Mouse (Mus musculus) gastrocnemius, adult 18-20 months (tissue): ENCODE results near the gene Ugt1a2. TPM values are rescaled to one million over a fixed set of nuclear protein-coding genes. Genes with fewer than 3 reads are reported as not detected.
"Not testable (repeated sequence)": the region's sequence is repeated elsewhere in the genome, so short reads cannot be mapped to it uniquely, and the experiment has no call there.

Experiments
- DNase-seq: peaks from one replicate; pipeline ENCODE4 v3.0.0; 2021; ENCODE audit warnings: low spot score
- long read RNA-seq, 2 experiments: library from polyadenylated mRNA; stranded (forward); transcript quantifications; one replicate each; pipeline ENCODE4 v2.0.0; 2021
- total RNA-seq, 2 experiments: library from RNA; stranded (reverse); gene quantifications; 2 replicates each; pipeline ENCODE4 v1.2.3; 2021

Ugt1a2 gene
- under 1 TPM in 1 of 2 experiments, not detected in 1; 0.09 TPM for total RNA-seq
- long read RNA-seq, experiment 1 = 0 reads
- long read RNA-seq, experiment 2 = 0 reads

DNA sequence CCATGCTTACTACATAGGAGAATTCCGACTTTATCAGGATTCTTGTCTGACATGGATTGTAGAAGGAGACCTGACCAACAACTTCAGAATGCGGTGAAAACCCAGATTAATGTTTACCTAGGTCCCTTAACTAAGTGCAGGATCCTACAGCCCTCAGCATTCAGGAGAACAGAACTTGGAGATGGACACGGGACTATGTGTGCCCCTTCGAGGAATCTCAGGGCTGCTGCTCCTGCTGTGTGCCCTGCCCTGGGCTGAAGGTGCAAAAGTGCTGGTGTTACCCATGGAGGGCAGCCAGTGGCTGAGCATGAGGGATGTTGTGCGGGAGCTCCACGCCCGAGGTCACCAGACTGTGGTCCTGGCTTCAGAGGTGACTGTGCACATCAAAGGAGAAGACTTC is at the start of gene Ugt1a2:
Gene Ugt1a2, plus strand, starts transcription at position 146 of the 400 bp plus-strand sequence.
- DNase-seq = no peak

DNA sequence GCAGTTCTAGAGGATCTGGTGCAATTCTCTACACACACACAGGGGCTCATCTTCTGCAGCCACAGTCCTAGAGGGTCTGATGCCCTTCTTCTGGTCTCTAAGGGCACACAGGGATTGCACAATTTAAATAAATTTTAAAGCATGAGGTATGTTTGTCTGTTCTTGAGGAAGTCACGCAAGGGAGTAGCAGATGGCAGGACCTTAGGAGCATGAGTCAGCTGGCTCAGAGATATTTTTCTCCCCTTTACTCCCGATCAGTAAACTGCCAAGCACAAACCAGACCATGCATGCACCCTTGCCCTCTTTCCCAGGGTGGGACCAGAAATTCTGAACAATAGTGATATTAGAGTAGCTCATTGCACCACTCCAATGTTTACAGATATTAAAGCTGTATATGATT is 42.0 kb upstream of the Ugt1a2 start:
- no peak for DNase-seq

DNA sequence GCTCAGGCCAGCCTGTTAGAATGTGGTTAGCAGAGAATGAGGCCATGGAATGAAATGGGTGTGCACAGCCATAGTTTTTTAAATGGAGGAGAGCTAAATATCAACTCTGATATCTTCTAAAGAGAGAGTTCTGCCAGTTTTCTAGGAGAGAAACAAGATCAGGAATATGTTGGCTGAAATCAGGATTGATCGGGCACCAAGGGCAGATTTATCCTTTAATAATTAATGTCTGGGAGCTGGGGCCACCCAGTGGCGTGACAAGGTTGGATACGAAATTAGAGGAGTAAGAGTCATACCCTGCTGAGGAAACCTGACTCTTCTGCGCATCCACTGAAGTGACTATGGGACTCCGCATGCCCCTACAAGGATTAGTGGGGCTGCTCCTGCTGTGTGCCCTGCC is 34.7 kb upstream of the Ugt1a2 start, which contains the start of gene Ugt1a5:
Gene Ugt1a5, plus strand, starts transcription at position 302 of the 400 bp plus-strand sequence.
- no peak for DNase-seq

DNA sequence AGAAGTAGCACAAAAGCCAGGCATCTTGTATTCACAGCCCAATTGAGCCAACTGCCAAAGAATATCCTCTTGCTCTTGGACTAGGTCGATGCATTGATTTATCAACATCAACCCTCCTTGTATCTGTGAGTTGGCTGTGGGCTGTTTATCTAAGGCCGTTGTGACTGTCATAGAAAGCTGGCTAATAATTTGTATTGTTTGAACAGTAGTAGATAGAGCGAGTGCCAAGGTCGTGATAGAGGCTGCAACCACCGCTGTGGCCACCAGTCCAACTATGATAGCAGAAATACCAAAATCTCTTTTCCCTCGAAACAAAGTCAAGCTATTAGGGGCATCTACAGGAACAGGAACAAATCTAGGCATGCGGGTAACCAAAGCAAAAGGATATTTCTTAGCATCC is 28.2 kb upstream of the Ugt1a2 start:
- DNase-seq = not testable (repeated sequence)

DNA sequence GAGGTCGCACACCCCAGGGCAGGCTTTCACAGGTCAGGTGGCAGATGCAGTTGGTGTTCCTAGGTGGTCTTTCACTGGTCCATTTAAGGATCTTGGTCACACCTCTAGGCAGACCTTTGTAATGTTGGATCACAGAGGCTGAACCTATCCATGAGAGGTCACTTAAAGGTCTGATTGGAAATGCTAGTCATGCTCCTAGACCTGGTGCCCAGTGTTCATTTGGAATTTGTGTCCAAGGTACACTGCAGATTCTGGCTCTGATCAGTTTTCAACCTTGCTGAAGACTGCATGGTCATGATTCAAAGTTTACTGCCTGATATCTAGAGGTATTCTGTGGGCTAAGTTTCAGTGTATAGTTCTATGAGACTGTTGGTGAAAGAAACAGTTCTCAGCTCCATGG is 20.7 kb upstream of the Ugt1a2 start:
- no peak for DNase-seq

DNA sequence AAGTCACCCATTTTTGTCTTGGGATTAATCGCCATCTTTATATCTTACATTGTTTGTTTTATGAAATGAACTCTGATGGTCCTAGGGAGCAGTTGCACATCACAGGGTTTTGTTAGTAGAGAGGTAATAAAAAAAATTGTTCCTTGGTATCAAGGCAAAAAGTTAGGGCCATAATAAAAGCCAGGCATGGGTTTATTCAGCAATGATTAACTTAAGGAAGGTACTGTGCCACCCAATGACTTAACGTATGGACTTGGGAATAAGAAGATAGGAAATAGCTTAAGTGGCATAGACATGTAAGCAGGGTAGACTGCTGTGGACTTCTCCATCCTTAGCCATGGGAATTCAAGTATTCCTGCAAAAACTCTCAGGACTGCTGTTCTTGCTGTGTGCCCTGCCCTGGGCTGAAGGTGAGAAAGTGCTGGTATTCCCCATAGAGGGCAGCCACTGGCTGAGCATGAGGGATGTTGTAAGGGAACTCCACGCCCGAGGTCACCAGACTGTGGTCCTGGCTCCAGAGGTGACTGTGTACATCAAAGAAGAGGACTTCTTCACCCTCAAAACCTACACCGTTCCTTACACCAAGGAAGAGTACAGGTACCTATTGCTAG is 14.0 kb upstream of the Ugt1a2 start:
- no peak for DNase-seq

DNA sequence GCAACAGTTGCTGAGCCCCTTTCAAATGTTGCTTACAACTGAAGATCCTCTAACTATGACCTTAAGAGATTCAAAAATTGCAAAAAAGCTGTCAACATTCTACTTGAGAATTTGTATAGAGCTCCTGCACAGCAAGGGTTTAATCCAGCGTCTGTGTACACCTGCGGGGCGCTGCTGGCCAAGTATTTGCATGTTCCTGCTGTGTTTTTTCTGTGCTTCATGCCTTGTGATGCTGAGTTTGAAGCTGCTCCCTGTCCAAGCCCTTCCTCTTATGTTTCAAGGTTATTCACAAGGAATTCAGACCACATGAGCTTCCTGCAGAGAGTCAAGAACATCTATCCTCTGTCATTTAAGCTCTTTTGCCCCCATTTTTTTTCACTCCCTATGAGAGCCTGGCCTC is 8.3 kb upstream of the Ugt1a2 start:
- DNase-seq = no peak

DNA sequence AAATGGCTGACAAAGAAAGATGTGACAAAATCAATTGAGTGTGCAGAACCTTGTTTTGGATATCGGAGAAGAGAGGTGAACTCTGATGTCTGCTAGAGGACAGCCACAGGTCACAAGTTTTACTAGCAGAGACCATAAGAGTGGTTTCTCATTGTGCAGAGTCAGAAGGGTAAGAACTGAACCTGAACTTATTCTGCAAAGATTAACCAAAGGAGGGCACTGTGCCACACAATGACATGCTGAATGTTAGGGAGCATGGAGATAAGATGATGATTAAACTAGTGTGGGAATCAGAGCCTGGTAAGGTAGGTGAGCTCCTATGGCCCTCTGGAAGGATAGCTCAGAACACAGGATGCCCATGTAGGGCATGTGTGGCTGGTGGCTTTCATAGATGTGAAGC is 4.7 kb upstream of the Ugt1a2 start:
- DNase-seq = no peak

DNA sequence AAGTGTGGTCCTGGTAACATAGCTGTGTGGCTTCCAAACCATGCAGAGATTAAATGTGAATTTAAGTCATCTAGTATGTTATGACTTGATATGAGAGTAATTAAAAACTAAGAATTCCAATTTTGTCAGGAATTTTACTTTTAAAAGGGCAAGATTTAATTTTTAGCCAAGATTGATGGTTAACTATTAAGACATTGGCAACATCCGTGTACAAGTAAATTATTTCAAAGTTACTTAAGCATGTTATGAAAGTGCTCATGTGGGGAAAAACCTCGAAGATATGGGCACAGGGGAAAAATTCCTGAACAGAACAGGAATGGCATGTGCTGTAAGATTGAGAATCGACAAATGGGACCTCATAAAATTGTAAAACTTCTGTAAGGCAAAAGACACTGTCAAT is 3.0 kb upstream of the Ugt1a2 start:
- DNase-seq = no peak

DNA sequence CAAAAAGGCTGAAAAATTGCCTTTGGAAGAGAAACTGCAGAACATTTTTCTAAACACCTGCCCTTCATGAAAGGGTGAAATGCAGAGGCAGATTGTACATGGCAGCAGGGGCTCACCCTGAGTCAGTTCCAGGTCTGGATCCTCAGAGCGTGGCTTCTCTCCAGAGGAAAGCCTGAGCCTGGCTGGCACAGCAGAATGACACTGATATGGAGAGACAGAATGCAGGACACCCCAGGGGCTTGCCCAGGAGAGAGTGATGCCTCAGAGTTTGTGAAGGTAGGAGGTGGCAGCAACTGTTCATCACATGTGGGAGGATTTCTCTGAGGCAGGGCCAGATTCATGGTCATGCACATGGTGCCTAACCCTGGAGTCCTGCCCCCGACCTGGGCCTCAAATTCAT is 405 bp upstream of the Ugt1a2 start:
- no peak for DNase-seq

DNA sequence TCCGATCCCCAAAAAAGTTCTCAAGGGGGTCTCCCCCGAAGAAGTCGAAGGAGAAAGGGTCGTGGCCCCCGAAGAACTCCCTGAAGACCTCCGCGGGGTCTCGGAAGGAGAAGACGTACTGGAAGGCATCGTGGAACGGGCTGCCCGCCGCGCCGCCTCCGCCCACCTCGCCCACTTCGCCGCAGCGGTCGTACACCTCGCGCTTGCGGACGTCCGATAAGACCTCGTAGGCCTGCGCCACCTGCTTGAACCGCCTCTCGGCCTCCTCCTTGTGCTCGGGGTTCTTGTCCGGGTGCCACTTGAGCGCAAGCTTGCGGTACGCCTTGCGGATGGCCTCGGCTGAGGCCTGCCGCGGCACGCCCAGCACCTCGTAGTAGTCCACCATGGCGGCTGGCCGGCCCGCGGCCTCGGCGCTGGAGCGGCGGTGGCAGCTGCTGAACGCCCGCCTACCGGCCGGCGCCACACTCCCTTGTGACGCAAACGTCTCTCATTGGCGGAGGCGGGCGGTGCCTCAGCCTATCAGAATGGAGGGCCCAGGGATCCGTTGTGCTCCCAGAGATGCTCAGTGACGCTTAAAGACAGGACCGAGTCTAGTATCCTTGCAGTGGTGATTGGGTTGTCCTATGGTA is 5.0 kb downstream of the Ugt1a2 start, which contains the start of gene Dnajb3:
Gene Dnajb3, minus strand, starts transcription at position 489 of the 629 bp plus-strand sequence.
- no peak for DNase-seq

DNA sequence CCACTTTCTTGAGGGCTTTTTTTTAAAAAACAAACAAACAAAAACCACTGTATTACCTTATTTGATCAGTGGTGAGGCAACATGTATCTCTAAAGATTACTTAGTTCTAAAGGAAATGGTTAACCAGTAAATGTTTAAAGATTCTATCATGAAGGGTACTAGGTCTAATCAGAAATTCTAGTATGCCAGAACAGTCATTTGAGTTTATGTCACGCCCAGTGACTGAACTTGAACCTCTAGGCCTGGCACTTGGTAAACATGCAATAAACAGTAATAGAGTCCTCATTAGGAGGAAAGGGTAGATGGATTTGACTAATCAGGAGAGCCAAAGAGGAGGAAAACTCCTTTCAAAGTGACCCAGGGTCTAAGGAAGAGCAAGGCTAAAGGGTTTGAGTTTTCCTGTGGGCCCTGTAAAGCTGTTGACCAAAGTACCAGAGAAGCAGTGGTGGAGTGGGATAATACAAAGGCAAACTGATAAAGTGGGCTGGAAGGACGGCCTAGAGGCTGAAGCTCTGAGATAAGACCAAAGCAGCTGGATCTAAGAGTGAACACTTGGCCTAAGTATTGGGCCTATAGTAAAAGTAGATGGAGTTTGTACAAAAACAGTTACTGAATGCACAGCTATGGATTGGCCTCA is 6.6 kb downstream of the Ugt1a2 start:
- DNase-seq = no peak

DNA sequence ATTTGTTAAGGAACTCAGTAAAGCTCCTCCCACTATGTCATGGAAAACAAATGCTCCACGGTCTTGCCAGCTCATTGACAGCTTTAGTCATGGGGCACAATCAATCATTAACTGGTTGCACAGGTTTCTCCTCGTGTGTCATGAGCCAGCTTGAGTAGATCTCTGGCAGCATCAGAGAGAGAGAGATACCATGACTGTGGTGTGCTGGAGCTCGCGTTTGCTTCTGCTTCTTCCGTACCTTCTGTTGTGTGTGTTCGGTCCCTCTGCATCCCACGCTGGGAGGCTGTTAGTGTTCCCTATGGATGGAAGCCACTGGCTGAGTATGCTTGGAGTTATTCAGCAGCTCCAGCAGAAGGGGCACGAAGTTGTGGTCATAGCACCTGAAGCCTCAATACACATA is 11.4 kb downstream of the Ugt1a2 start, which contains the start of gene Ugt1a1:
Gene Ugt1a1, plus strand, starts transcription at position 148 of the 400 bp plus-strand sequence.
- no peak for DNase-seq

DNA sequence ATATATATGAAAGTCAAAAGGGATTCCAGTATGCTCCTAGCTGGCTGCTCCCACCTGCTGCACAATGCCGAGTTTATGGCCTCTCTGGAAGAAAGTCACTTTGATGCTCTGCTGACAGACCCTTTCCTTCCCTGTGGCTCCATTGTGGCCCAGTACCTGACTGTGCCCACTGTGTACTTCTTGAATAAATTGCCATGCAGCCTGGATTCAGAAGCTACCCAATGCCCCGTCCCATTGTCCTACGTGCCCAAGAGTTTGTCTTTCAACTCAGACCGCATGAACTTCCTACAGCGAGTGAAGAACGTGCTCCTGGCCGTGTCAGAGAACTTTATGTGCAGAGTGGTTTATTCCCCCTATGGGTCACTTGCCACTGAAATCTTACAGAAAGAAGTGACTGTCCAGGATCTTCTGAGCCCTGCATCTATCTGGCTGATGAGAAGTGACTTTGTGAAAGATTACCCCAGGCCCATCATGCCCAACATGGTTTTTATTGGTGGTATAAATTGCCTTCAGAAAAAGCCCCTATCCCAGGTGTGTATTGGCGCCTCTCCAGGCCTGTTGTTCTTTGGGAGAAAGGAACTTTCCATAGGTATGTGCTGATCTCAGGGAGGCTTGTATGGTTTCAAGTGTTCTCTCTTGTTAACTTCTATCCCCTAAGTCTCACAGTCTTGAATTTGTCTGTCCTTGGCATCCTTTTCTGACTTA is 12.1 kb downstream of the Ugt1a2 start:
- DNase-seq = peak; percentile 7

DNA sequence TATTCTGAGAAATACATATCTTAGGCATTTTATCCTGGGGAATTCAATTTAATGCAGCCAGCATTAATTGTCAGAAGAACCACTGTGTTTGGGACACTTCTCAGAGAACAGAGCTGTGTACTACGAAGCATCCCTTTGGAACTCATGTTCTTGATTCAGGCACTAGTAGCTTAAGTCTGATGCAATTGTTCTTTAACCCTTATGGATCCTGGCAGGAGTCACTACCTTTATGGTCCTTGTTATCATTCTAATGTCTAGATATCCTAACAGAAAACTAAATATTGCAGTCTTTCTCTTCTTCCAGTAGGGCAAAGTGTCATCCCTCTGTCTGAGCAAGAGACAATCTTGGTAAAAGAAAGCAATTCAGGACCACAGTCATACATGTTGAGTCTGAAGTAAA is 12.7 kb downstream of the Ugt1a2 start:
- DNase-seq = no peak

DNA sequence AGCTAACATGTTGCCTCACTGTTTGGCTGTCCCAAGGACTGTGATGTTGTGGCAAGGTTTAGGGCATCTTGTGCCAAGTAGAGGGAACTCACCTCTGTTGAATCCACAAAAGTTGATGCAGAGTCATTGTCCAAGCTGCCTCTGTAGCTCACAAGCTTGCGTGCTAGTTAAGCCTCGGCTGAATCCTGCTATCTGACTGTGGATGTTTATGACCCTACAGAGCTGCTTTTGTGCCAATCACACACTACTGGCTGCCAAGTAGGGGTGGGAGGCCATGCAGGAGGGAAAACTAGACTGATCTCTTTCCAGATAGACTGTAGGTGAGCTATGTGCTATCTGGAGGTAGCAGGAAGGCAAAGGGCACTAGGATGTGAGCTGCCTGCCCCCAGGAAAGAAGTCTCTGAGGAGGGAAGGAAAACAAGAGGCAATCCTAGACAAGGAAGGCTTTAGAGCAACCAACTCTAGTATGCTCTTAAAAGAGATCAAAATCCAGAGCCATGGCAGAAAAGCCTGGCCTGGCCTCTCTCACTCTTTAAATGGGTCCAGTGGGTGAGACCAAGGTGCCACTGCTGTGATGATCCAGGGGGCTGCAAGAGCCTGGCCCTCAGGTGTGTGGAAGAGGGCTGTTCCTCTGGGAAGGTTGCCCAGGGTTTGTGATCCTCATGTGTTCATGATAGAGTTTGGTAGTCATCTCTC is 13.5 kb downstream of the Ugt1a2 start:
- DNase-seq = peak; percentile 3

DNA sequence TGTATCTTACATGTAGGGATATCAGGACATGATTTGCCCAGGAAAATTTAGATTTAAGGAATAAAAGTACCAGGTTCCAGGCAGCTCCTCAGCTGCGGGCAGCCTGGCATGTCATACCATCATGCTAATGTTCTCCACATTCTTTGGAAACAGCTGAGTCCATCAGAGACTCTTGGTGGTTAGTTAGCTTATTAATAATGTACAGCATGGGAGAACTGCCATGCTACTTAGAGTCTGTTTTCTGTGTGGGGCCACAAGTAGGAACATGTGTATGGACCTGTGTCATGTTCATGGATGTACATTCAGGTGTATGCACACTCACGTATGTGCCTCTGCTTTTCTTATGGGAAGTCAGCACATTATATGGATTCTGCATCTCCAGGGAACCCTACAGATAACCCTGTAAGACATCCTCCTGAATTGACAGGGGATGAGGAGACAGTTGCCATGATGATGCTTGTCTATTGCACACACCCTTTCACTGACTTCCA is 14.1 kb downstream of the Ugt1a2 start:
- DNase-seq = peak; percentile 9

DNA sequence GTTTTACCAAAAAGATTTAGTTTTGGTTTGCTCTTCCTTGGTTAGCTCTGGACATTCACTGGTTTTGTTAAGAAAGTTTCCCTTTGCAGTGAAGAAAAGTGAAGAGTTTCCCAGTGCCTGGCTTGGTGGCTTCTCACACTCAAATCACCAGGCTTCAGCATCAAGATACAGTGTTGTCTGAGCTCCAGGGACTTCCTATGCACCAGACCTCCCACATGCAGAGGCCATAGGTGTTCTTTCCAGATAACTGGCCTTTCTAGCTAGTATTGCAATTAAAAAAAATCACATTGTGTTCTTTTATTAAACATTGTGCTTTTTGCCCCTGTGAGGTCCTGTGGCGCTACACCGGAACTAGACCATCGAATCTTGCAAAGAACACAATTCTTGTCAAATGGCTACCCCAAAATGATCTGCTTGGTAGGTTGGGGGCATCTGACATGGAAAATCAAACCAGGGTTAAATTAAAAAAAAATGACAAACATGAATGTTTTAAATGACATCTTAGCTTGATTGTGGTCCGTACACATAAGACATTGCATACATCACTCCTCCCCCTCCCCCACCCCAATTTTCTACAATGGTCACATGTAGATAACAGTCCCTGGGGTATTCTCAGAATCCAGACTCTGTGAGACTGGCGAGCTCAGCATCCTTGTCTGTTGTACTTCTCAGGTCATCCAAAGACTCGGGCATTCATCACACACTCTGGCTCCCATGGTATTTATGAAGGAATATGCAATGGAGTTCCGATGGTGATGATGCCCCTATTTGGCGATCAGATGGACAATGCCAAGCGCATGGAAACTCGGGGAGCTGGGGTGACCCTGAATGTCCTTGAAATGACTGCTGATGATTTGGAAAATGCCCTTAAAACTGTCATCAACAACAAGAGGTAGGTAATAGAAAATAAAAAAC is 15.3 kb downstream of the Ugt1a2 start:
- DNase-seq = peak; percentile 1

DNA sequence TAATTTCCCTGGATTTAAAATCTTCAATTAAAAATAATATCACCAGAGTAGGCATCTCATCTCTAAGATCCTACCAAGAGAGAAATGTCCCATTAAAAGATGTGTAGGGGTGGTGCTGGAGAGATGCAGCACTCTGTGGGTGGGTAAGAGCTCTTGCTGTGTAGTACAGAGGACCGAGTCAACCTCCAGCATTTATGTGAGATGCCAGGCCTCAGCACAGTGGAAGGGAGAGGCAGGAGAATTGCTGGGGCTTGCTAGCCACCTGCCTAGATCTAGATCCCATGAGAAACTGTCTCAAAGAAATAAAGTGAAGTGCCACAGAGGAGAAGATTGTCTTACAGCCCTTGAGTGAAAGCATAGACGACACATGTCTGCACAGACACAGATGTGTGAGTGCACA is 16.1 kb downstream of the Ugt1a2 start:
- DNase-seq = no peak

DNA sequence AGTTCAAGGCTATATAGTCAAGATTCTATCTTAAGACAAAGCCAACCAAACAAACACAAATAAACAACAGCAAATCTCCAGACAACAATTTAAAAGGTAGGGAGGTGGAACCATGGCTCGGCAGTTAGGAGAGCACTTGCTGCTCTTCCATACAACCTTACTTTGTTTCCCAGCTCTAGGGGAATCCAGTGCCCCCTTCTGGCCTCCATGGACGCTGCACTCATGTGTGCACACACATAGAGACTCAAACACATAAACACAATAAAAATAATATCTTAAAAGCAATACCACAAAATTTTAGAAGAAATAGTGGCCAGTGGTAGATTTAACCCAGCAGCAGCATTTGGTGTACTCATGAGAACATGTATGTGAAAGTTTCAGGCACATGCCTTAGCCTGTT is 16.7 kb downstream of the Ugt1a2 start:
- no peak for DNase-seq
